Mouse (Mus musculus) MEL (cell line): ENCODE data around the gene Cacng3. TPM values are rescaled to one million over a fixed set of nuclear protein-coding genes. Genes with fewer than 3 reads are reported as not detected.

Source experiments
- DNase-seq: peaks from one replicate; pipeline ENCODE4 v3.0.0; 2011; ENCODE audit warnings: low read depth, low spot score
- H3K27ac ChIP-seq: 2 replicates; pipeline ENCODE4 v1.5.1; 2012; ENCODE audit warnings: low read depth, mild to moderate bottlenecking, control low read depth, low read length, moderate library complexity; ENCODE audit not compliant: control insufficient read depth
- H3K27me3 ChIP-seq, 2 experiments: fragments of 150-350 bp in 1 of 2; sonication (generic) in 1 of 2; 2 replicates each; pipeline ENCODE4 v1.6.1; 2012; ENCODE audit warnings: low read length in 2 of 2, mild to moderate bottlenecking in 2 of 2, improper control_type of control experiment in 1 of 2, moderate library complexity in 1 of 2; ENCODE audit not compliant: insufficient read depth in 2 of 2, control insufficient read depth in 1 of 2
- H3K36me3 ChIP-seq, 2 experiments: 2 replicates each; pipeline ENCODE4 v1.6.1; 2012 to 2014; ENCODE audit warnings: low read length in 2 of 2, improper control_type of control experiment in 1 of 2, inconsistent platforms in 1 of 2, mild to moderate bottlenecking in 1 of 2; ENCODE audit not compliant: insufficient read depth in 2 of 2, control insufficient read depth in 1 of 2
- H3K4me1 ChIP-seq, 2 experiments: fragments of 150-350 bp in 1 of 2; sonication (generic) in 1 of 2; 2 replicates each; pipeline ENCODE4 v1.6.1; 2012; ENCODE audit warnings: low read length in 2 of 2, improper control_type of control experiment in 1 of 2, mild to moderate bottlenecking in 1 of 2; ENCODE audit not compliant: insufficient read depth in 2 of 2, control insufficient read depth in 1 of 2
- H3K4me3 ChIP-seq, 2 experiments: fragments of 150-350 bp in 1 of 2; sonication (generic) in 1 of 2; 2 replicates each; pipeline ENCODE4 v1.5.1; 2012; ENCODE audit warnings: low read depth in 2 of 2, low read length in 2 of 2, mild to moderate bottlenecking in 2 of 2, moderate library complexity in 2 of 2, control low read depth in 1 of 2, improper control_type of control experiment in 1 of 2; ENCODE audit not compliant: control insufficient read depth in 1 of 2, insufficient read depth in 1 of 2
- H3K79me2 ChIP-seq: 2 replicates; pipeline ENCODE4 v1.6.1; 2012; ENCODE audit warnings: mild to moderate bottlenecking, low read length, moderate library complexity; ENCODE audit not compliant: control insufficient read depth, poor library complexity, insufficient read depth
- H3K9ac ChIP-seq: 2 replicates; pipeline ENCODE4 v1.6.1; 2012; ENCODE audit warnings: low read depth, mild to moderate bottlenecking, control low read depth, low read length, moderate library complexity; ENCODE audit not compliant: control insufficient read depth, poor library complexity, severe bottlenecking
- H3K9me3 ChIP-seq: fragments of 150-350 bp; sonication (generic); replicated peaks from 2 replicates; pipeline ENCODE4 v1.6.1; 2012; ENCODE audit warnings: mild to moderate bottlenecking, low read length, improper control_type of control experiment, moderate library complexity; ENCODE audit not compliant: insufficient read depth
- CTCF ChIP-seq, 3 experiments: IDR thresholded peaks in 2 of 3; conservative IDR thresholded peaks in 1 of 3; 2 replicates each; pipeline ENCODE4 v1.5.1; 2011 to 2012; ENCODE audit warnings: low read length in 3 of 3, low read depth in 2 of 3, mild to moderate bottlenecking in 2 of 3, improper control_type of control experiment in 1 of 3, inconsistent platforms in 1 of 3, mixed read lengths in 1 of 3, moderate library complexity in 1 of 3; ENCODE audit not compliant: control insufficient read depth in 1 of 3, insufficient read depth in 1 of 3, poor library complexity in 1 of 3, severe bottlenecking in 1 of 3
- EP300 ChIP-seq, 2 experiments: IDR thresholded peaks; 2 replicates each; pipeline ENCODE4 v1.6.1; 2011; ENCODE audit warnings: improper control_type of control experiment in 2 of 2, low read length in 2 of 2, low read depth in 1 of 2, mild to moderate bottlenecking in 1 of 2
- GABPA ChIP-seq: IDR thresholded peaks from 2 replicates; pipeline ENCODE4 v1.6.1; 2012; ENCODE audit warnings: low read depth, mild to moderate bottlenecking, inconsistent platforms, low read length, improper control_type of control experiment, moderate library complexity
- JUND ChIP-seq: IDR thresholded peaks from 2 replicates; pipeline ENCODE4 v1.6.1; 2011; ENCODE audit warnings: low read depth, mild to moderate bottlenecking, improper control_type of control experiment, low read length
- MAZ ChIP-seq: IDR thresholded peaks from 2 replicates; pipeline ENCODE4 v1.6.1; 2012; ENCODE audit warnings: low read depth, mild to moderate bottlenecking, inconsistent platforms, low read length, improper control_type of control experiment
- MEF2A ChIP-seq: IDR thresholded peaks from 2 replicates; pipeline ENCODE4 v1.6.1; 2014; ENCODE audit warnings: low read depth, mild to moderate bottlenecking, inconsistent platforms, low read length, improper control_type of control experiment; ENCODE audit not compliant: poor library complexity, insufficient replicate concordance, severe bottlenecking; ENCODE audit errors: extremely low read depth
- MYB ChIP-seq: IDR thresholded peaks from 2 replicates; pipeline ENCODE4 v1.6.1; 2011; ENCODE audit warnings: mild to moderate bottlenecking, low read depth, low read length, improper control_type of control experiment
- NELFE ChIP-seq: IDR thresholded peaks from 2 replicates; pipeline ENCODE4 v1.6.1; 2011; ENCODE audit warnings: low read depth, low read length, improper control_type of control experiment
- POLR2A ChIP-seq, 2 experiments: IDR thresholded peaks; 2 replicates each; pipeline ENCODE4 v1.6.1; 2011 to 2012; ENCODE audit warnings: low read length in 2 of 2, mild to moderate bottlenecking in 2 of 2, control low read depth in 1 of 2, improper control_type of control experiment in 1 of 2, low read depth in 1 of 2, moderate library complexity in 1 of 2; ENCODE audit not compliant: control insufficient read depth in 1 of 2, insufficient read depth in 1 of 2, poor library complexity in 1 of 2
- POLR2AphosphoS2 ChIP-seq: IDR thresholded peaks from 2 replicates; pipeline ENCODE4 v1.6.1; 2011; ENCODE audit warnings: low read length, improper control_type of control experiment
- RAD21 ChIP-seq: IDR thresholded peaks from 2 replicates; pipeline ENCODE4 v1.6.1; 2011; ENCODE audit warnings: mild to moderate bottlenecking, low read depth, low read length, improper control_type of control experiment
- RCOR1 ChIP-seq: IDR thresholded peaks from 2 replicates; pipeline ENCODE4 v1.6.1; 2012; ENCODE audit warnings: low read depth, mild to moderate bottlenecking, inconsistent platforms, low read length, improper control_type of control experiment
- SIN3A ChIP-seq: IDR thresholded peaks from 2 replicates; pipeline ENCODE4 v1.6.1; 2012; ENCODE audit warnings: low read length, improper control_type of control experiment, inconsistent platforms
- TAL1 ChIP-seq: IDR thresholded peaks from 2 replicates; pipeline ENCODE4 v1.6.1; 2012; ENCODE audit warnings: mild to moderate bottlenecking, inconsistent platforms, low read length, moderate library complexity, mixed read lengths
- UBTF ChIP-seq: IDR thresholded peaks from 2 replicates; pipeline ENCODE4 v1.6.1; 2012; ENCODE audit warnings: low read depth, mild to moderate bottlenecking, inconsistent platforms, low read length, improper control_type of control experiment, moderate library complexity, borderline replicate concordance; ENCODE audit not compliant: insufficient read depth
- USF2 ChIP-seq, 2 experiments: IDR thresholded peaks; 2 replicates each; pipeline ENCODE4 v1.6.1; 2011 to 2012; ENCODE audit warnings: improper control_type of control experiment in 2 of 2, low read length in 2 of 2, borderline replicate concordance in 1 of 2, inconsistent platforms in 1 of 2, low read depth in 1 of 2, mild to moderate bottlenecking in 1 of 2; ENCODE audit not compliant: insufficient read depth in 1 of 2
- ZC3H11A ChIP-seq: IDR thresholded peaks from 2 replicates; pipeline ENCODE4 v1.6.1; 2012; ENCODE audit warnings: low read depth, mild to moderate bottlenecking, inconsistent platforms, low read length, improper control_type of control experiment
- ZKSCAN1 ChIP-seq: IDR thresholded peaks from 2 replicates; pipeline ENCODE4 v1.6.1; 2012; ENCODE audit warnings: low read depth, mild to moderate bottlenecking, inconsistent platforms, low read length, improper control_type of control experiment, moderate library complexity
- ZMIZ1 ChIP-seq: IDR thresholded peaks from 2 replicates; pipeline ENCODE4 v1.6.1; 2012; ENCODE audit warnings: low read depth, mild to moderate bottlenecking, inconsistent platforms, low read length, improper control_type of control experiment, moderate library complexity
- ZNF384 ChIP-seq: IDR thresholded peaks from 2 replicates; pipeline ENCODE4 v1.6.1; 2012; ENCODE audit warnings: low read depth, mild to moderate bottlenecking, inconsistent platforms, low read length, improper control_type of control experiment
- polyA plus RNA-seq, 2 experiments: library from polyadenylated mRNA; stranded (reverse) in 1 of 2; unstranded in 1 of 2; fragments of >175 nt in 1 of 2; fragments of >200 nt in 1 of 2; gene quantifications; 2 replicates each; pipeline versions ENCODE4 v1.2.1 to v1.2.4; 2012; ENCODE audit warnings: low replicate concordance in 2 of 2, low read depth in 1 of 2; ENCODE audit not compliant: insufficient read length in 2 of 2, insufficient read depth in 1 of 2, missing spikeins in 1 of 2
- total RNA-seq: library from RNA; depleted of rRNA; stranded (reverse); fragments of 300-350 nt; gene quantifications from 2 replicates; pipeline ENCODE4 v1.2.3, GENCODE M21; 2012

The Cacng3 gene
- total and polyA plus RNA-seq, 3 experiments: not detected

GRCm38 (mm10) chr7:122813724-122814123, 143.4 kb downstream of the Cacng3 start:
- H3K27ac ChIP-seq: no peak overlapping the region
- H3K9me3 ChIP-seq: no peaks in the 10 kb centered on the region
- H3K27me3 ChIP-seq: no peaks in the 10 kb centered on the region
- TF ChIP-seq CTCF (IDR thresholded peaks at IDR 0.05 in 2 of 3, conservative IDR thresholded peaks at IDR 0.05 in 1 of 3; ENCODE audit: control insufficient read depth in 1 of 3, insufficient read depth in 1 of 3, low read depth in 2 of 3, low read length in 3 of 3, poor library complexity in 1 of 3, severe bottlenecking in 1 of 3) (no peak), RAD21 (no peak), GABPA (no peak), MAZ (no peak), ZKSCAN1 (no peak), MEF2A (no peak)
- H3K79me2 ChIP-seq: no peaks in the 10 kb centered on the region
- no peaks in the 10 kb centered on the region for H3K36me3 ChIP-seq
- H3K4me1 ChIP-seq: no peaks in the 10 kb centered on the region
- no peak overlapping the region for H3K9ac ChIP-seq
- H3K4me3 ChIP-seq: no peak overlapping the region
- DNase-seq: peak; percentile 1

DNA sequence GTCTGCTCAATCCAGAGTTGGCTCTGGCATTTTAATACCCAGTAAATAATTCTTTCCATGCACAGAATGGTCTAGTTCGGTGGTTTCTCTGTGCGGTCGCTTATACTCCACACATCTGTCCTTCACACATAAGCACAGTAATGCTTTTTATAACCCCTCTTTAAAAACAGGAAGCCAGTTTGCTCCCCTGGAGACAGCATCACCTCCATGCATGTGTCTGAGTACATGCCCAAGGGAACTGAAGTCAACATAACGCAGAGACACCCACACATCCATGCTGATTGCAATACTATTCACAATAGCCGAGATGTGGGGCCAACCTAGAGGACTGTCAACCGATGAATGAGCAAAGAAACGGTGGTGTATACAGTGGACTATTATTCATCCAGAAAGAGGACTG, 147.3 kb downstream of the Cacng3 start:
- H3K9ac ChIP-seq: no peak overlapping the region
- no peak for DNase-seq
- H3K27ac ChIP-seq: no peak overlapping the region
- H3K79me2 ChIP-seq: no peaks in the 10 kb centered on the region
- H3K4me3 ChIP-seq: no peak overlapping the region
- TF ChIP-seq UBTF (no peak), POLR2A (IDR thresholded peaks at IDR 0.05; ENCODE audit: control insufficient read depth in 1 of 2, insufficient read depth in 1 of 2, low read depth in 1 of 2, low read length in 2 of 2, poor library complexity in 1 of 2) (no peak), ZNF384 (no peak), USF2 (IDR thresholded peaks at IDR 0.05; ENCODE audit: borderline replicate concordance in 1 of 2, insufficient read depth in 1 of 2, low read depth in 1 of 2, low read length in 2 of 2) (no peak), MAZ (no peak), ZKSCAN1 (no peak), EP300 (IDR thresholded peaks at IDR 0.05; ENCODE audit: low read depth in 1 of 2, low read length in 2 of 2) (no peak), RAD21 (no peak), RCOR1 (no peak), POLR2AphosphoS2 (no peak), ZMIZ1 (no peak), NELFE (no peak), TAL1 (no peak), MYB (no peak), JUND (no peak), ZC3H11A (no peak), SIN3A (no peak)
- H3K4me1 ChIP-seq: no peaks in the 10 kb centered on the region
- no peaks in the 10 kb centered on the region for H3K36me3 ChIP-seq
- H3K9me3 ChIP-seq: no peaks in the 10 kb centered on the region
- no peaks in the 10 kb centered on the region for H3K27me3 ChIP-seq
